Mouse (Mus musculus) C2C12 (cell line): ENCODE data around the gene Cdc40. TPM values are rescaled to one million over a fixed set of nuclear protein-coding genes. Genes with fewer than 3 reads are reported as not detected.

Source experiments
- H3K27me3 ChIP-seq: one replicate; pipeline ENCODE4 v1.6.1; 2011; ENCODE audit not compliant: control insufficient read depth, insufficient read depth, insufficient read length
- H3K36me3 ChIP-seq: one replicate; pipeline ENCODE4 v1.6.1; 2011; ENCODE audit not compliant: control insufficient read depth, insufficient read depth
- H3K4me3 ChIP-seq: one replicate; pipeline ENCODE4 v1.5.1; 2011; ENCODE audit warnings: mild to moderate bottlenecking, control low read depth; ENCODE audit not compliant: poor library complexity, insufficient read depth, severe bottlenecking
- H3K79me2 ChIP-seq: one replicate; pipeline ENCODE4 v1.6.1; 2011; ENCODE audit not compliant: control insufficient read depth, insufficient read depth
- H3K79me3 ChIP-seq: one replicate; pipeline ENCODE4 v1.6.1; 2011; ENCODE audit warnings: low read depth, control low read depth
- H3ac ChIP-seq: one replicate; pipeline ENCODE3; 2011; ENCODE audit warnings: low read depth; ENCODE audit not compliant: control insufficient read depth, insufficient read length
- CEBPB ChIP-seq: IDR thresholded peaks from one replicate; pipeline ENCODE4 v1.6.1; 2011; ENCODE audit warnings: low read depth, mild to moderate bottlenecking, control low read depth, moderate library complexity
- CTCF ChIP-seq: IDR thresholded peaks from one replicate; pipeline ENCODE4 v1.5.1; 2011; ENCODE audit not compliant: control insufficient read depth, insufficient read depth, insufficient read length
- FOSL1 ChIP-seq: IDR thresholded peaks from one replicate; pipeline ENCODE4 v1.8.0; 2011; ENCODE audit warnings: mild to moderate bottlenecking, low read length; ENCODE audit not compliant: poor library complexity, insufficient read depth, severe bottlenecking
- MAX ChIP-seq: IDR thresholded peaks from one replicate; pipeline ENCODE4 v1.6.1; 2011; ENCODE audit warnings: mild to moderate bottlenecking, control low read depth
- MYOD1 ChIP-seq: IDR thresholded peaks from one replicate; pipeline ENCODE4 v1.6.1; 2011; ENCODE audit warnings: low read depth; ENCODE audit not compliant: control insufficient read depth, insufficient read length
- MYOG ChIP-seq: IDR thresholded peaks from one replicate; pipeline ENCODE4 v1.6.1; 2011; ENCODE audit not compliant: control insufficient read depth, insufficient read length; ENCODE audit errors: extremely low read depth
- USF1 ChIP-seq: IDR thresholded peaks from one replicate; pipeline ENCODE4 v1.6.1; 2011; ENCODE audit warnings: low read depth, mild to moderate bottlenecking, control low read depth, moderate library complexity
- polyA plus RNA-seq: library from polyadenylated mRNA; unstranded; fragments of >200 nt; fragmentation: generic; extraction: Trizol; gene quantifications from one replicate; pipeline ENCODE4 v1.2.1, GENCODE M21; 2012; ENCODE audit warnings: missing spikeins

The Cdc40 gene
- polyA plus RNA-seq, 1 experiment, result 9.5 TPM

DNA sequence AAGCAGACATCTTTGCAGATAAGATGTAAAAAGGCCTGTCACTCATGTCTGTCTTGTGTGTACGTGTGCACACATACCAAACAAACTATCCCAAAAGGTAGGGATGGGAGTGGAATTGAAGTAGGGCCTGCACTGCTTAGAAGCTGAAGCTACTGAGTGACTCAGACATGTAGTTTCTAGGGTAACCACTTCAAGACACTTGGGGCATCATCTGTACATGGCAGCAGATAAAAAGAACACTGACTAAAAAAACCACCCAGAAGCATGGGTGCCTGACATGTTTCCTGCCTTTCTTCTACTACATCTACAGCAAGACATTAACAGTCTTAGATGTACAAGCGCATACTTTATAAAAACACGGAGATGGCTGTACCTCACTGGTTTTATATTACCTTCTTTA is 4.9 kb downstream of the Cdc40 start:
- H3K27me3 ChIP-seq, result no peaks in the 10 kb centered on the region
- H3K79me2 ChIP-seq, result peaks cover 97% of the 10 kb centered on the region
- H3K36me3 ChIP-seq, result peaks cover 19% of the 10 kb centered on the region
- H3ac ChIP-seq, result no peak overlapping the region
- H3K4me3 ChIP-seq, result no peak overlapping the region
- peaks cover 92% of the 10 kb centered on the region for H3K79me3 ChIP-seq
- TF ChIP-seq MYOD1 (no peak), MAX (no peak), CEBPB (no peak), MYOG (no peak), USF1 (no peak), CTCF (no peak), FOSL1 (no peak)

DNA sequence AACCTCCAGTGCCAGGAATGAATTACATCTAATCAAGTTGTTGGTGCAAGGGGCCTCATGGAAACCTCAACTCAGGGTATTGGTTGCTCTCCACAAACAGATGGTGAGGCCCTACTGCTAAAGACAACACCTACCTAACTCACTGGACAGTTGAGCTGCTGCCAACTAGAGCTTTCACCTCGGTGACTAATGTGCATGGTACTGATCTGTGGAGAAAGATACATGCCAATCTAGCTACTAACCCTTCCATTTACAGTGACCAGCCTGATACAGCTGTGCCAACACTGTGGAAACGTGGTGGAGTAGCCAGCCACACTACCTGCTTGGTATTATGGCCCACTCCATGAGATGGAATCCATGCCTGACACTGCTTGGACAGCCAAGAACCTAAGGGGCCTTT is 11.1 kb downstream of the Cdc40 start:
- peaks cover 7% of the 10 kb centered on the region for H3K36me3 ChIP-seq
- H3ac ChIP-seq, result no peak overlapping the region
- H3K27me3 ChIP-seq, result no peaks in the 10 kb centered on the region
- H3K79me3 ChIP-seq, result peaks cover 71% of the 10 kb centered on the region
- H3K4me3 ChIP-seq, result no peak overlapping the region
- peaks cover 100% of the 10 kb centered on the region for H3K79me2 ChIP-seq
- TF ChIP-seq FOSL1 (peak; percentile 19), USF1 (no peak), MAX (peak; percentile 83), CEBPB (no peak), MYOD1 (peak; percentile 81), MYOG (no peak), CTCF (no peak)

DNA sequence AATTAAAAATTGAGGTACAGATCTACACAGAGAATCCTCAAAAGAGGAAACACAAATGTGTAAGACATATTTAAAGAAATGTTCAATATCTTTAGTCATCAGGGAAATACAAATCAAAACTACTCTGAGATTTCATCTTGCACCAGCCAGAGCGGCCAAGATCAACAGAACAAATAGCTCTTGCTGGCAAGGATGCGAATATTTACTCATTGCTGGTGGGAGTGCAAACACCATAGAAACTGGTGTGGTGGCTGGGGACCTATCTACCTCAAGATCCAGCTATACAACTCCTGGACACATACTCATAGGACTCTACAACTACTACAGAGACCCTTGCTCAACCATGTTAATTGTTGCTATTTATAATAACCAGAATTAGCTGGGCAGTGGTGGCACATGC is 11.8 kb downstream of the Cdc40 start:
- TF ChIP-seq MAX (no peak), MYOD1 (no peak), CEBPB (no peak), USF1 (no peak), FOSL1 (no peak), MYOG (no peak), CTCF (no peak)
- H3K79me3 ChIP-seq, result peaks cover 64% of the 10 kb centered on the region
- peaks cover 8% of the 10 kb centered on the region for H3K36me3 ChIP-seq
- H3K4me3 ChIP-seq, result no peak overlapping the region
- H3K27me3 ChIP-seq, result no peaks in the 10 kb centered on the region
- H3K79me2 ChIP-seq, result peaks cover 97% of the 10 kb centered on the region
- H3ac ChIP-seq, result no peak overlapping the region

DNA sequence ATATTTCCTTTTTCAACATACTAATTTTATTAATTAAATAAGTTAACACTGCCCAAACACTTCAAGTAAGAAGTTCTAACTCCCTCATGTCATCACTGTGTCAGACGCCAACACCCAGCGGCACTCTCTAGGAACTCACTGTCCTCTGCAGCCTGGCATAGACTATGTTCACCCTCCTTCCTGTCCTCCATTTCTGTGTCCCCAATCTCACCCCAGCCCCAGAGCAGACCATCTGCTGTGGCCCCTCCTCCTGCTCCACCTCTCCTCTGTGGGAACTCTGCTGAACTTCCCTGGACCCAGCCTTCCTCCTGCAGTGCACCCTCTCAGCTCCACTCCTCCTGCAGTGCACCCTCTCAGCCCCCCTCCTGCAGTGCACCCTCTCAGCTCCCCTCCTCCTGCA is 15.0 kb downstream of the Cdc40 start:
- no peaks in the 10 kb centered on the region for H3K27me3 ChIP-seq
- H3K79me3 ChIP-seq, result peaks cover 41% of the 10 kb centered on the region
- no peak overlapping the region for H3K4me3 ChIP-seq
- H3K36me3 ChIP-seq, result peaks cover 33% of the 10 kb centered on the region
- TF ChIP-seq MYOD1 (no peak), FOSL1 (no peak), MAX (no peak), CEBPB (no peak), MYOG (no peak), USF1 (no peak), CTCF (no peak)
- H3K79me2 ChIP-seq, result peaks cover 65% of the 10 kb centered on the region
- H3ac ChIP-seq, result no peak overlapping the region

DNA sequence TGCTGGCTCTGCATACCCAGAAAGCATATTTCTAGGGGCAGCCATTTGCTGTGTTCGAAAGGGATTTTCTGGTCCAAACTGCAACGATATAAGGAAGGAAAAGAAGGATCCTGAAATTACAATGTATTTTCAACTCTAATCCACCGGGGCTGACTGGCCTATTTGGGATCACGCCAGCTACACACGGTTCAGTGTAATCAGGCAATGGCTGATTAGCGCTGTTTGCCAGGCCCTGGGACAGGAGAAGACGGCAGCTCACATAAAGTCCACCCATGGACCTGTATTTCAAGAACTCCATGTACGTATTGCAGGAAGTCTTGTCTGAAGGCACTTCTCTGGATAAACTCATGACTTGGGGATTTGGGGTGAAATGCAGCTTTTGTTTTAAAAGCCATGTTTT is 25.5 kb downstream of the Cdc40 start:
- Histone ChIP-seq H3K36me3 (peaks cover 6% of the 10 kb centered on the region), H3K79me3 (peaks cover 20% of the 10 kb centered on the region), H3K27me3 (no peaks in the 10 kb centered on the region), H3K79me2 (peaks cover 38% of the 10 kb centered on the region), H3K4me3 (no peak overlapping the region), H3ac (no peak overlapping the region)
- TF ChIP-seq MYOD1 (no peak), CTCF (no peak), USF1 (no peak), FOSL1 (no peak), CEBPB (no peak), MYOG (no peak), MAX (no peak)

DNA sequence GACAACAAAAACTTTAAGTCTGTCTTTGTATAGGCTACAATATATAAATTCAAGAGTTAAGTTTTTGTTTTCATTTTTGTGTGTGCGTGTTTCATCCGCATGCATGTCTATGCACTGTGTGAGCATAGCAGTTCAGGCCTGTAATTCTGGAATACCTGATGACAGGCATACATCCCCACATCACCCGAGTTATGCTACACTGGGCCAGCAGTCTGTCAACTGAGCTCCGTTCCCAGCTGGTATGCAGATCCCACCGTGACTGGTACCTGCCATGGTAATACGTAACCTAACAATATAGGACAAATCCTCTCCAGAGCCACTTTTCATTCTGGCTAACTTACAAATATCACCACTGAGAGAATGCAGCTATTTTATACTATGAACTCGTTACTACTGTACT is 26.4 kb downstream of the Cdc40 start:
- Histone ChIP-seq H3ac (no peak overlapping the region), H3K27me3 (no peaks in the 10 kb centered on the region), H3K36me3 (no peaks in the 10 kb centered on the region), H3K79me3 (peaks cover 15% of the 10 kb centered on the region), H3K79me2 (peaks cover 34% of the 10 kb centered on the region), H3K4me3 (no peak overlapping the region)
- TF ChIP-seq MYOG, result no peak
- no peak for TF ChIP-seq FOSL1
- TF ChIP-seq CEBPB, result no peak
- no peak for TF ChIP-seq CTCF
- TF ChIP-seq MYOD1, result no peak
- TF ChIP-seq USF1, result no peak
- no peak for TF ChIP-seq MAX
